Mouse (Mus musculus): ENCODE data around the gene Ptpn3. TPM values are rescaled to one million over a fixed set of nuclear protein-coding genes. Genes with fewer than 3 reads are reported as not detected.

The Ptpn3 gene
- polyA plus RNA-seq, 1 experiment from 2014 or later: 3.0 TPM

GRCm38 (mm10) chr4:57300469-57301409 is 898 bp downstream of the Ptpn3 start:
- ATAC-seq: peak; percentile 19
- Histone ChIP-seq H3K27ac (ENCODE audit: low read length) (no peak overlapping the region), H3K9ac (ENCODE audit: low read depth, low read length) (peak overlapping the region; percentile 81), H3K9me3 (replicated peaks; ENCODE audit: control insufficient read depth, low read length, poor library complexity, severe bottlenecking) (no peaks in the 10 kb centered on the region), H3K36me3 (ENCODE audit: control insufficient read depth, insufficient read depth, low read length) (no peaks in the 10 kb centered on the region), H3K4me3 (ENCODE audit: low read depth, low read length) (peak overlapping the region; percentile 79), H3K4me1 (ENCODE audit: control insufficient read depth, insufficient read depth, low read length) (peaks cover 10% of the 10 kb centered on the region), H3K4me2 (ENCODE audit: low read length) (peak overlapping the region; percentile 85), H3K27me3 (ENCODE audit: control insufficient read depth, insufficient read depth, low read depth, low read length) (peaks cover 9% of the 10 kb centered on the region)
- WGBS: under 1% methylated on average over 37 of the region's 37 CpGs

- Histone ChIP-seq H3K4me1 (ENCODE audit: control insufficient read depth, insufficient read depth, low read length) (peaks cover 10% of the 10 kb centered on the region), H3K4me3 (ENCODE audit: low read depth, low read length) (peak overlapping the region; percentile 79), H3K9me3 (replicated peaks; ENCODE audit: control insufficient read depth, low read length, poor library complexity, severe bottlenecking) (no peaks in the 10 kb centered on the region), H3K4me2 (ENCODE audit: low read length) (peak overlapping the region; percentile 85), H3K9ac (ENCODE audit: low read depth, low read length) (peak overlapping the region; percentile 81), H3K27ac (ENCODE audit: low read length) (no peak overlapping the region), H3K36me3 (ENCODE audit: control insufficient read depth, insufficient read depth, low read length) (no peaks in the 10 kb centered on the region), H3K27me3 (ENCODE audit: control insufficient read depth, insufficient read depth, low read depth, low read length) (peaks cover 9% of the 10 kb centered on the region)
- peak; percentile 55 for ATAC-seq
- under 1% methylated on average over 82 of the region's 97 CpGs for WGBS
Measured at GRCm38 (mm10) chr4:57299701-57300468, 1.8 kb downstream of the Ptpn3 start.

- Histone ChIP-seq H3K27ac (ENCODE audit: low read length) (no peak overlapping the region), H3K27me3 (ENCODE audit: control insufficient read depth, insufficient read depth, low read depth, low read length) (peaks cover 9% of the 10 kb centered on the region), H3K4me2 (ENCODE audit: low read length) (peak overlapping the region; percentile 85), H3K4me1 (ENCODE audit: control insufficient read depth, insufficient read depth, low read length) (peaks cover 10% of the 10 kb centered on the region), H3K9ac (ENCODE audit: low read depth, low read length) (no peak overlapping the region), H3K9me3 (replicated peaks; ENCODE audit: control insufficient read depth, low read length, poor library complexity, severe bottlenecking) (no peaks in the 10 kb centered on the region), H3K4me3 (ENCODE audit: low read depth, low read length) (peak overlapping the region; percentile 79), H3K36me3 (ENCODE audit: control insufficient read depth, insufficient read depth, low read length) (no peaks in the 10 kb centered on the region)
- WGBS: 3% methylated on average over 9 of the region's 9 CpGs
- no peak for ATAC-seq
Measured at GRCm38 (mm10) chr4:57299308-57299700, 2.3 kb downstream of the Ptpn3 start.

- Histone ChIP-seq H3K9ac (ENCODE audit: low read depth, low read length) (no peak overlapping the region), H3K27me3 (ENCODE audit: control insufficient read depth, insufficient read depth, low read depth, low read length) (peaks cover 9% of the 10 kb centered on the region), H3K4me2 (ENCODE audit: low read length) (no peak overlapping the region), H3K36me3 (ENCODE audit: control insufficient read depth, insufficient read depth, low read length) (no peaks in the 10 kb centered on the region), H3K4me3 (ENCODE audit: low read depth, low read length) (no peak overlapping the region), H3K4me1 (ENCODE audit: control insufficient read depth, insufficient read depth, low read length) (peaks cover 10% of the 10 kb centered on the region), H3K27ac (ENCODE audit: low read length) (no peak overlapping the region), H3K9me3 (replicated peaks; ENCODE audit: control insufficient read depth, low read length, poor library complexity, severe bottlenecking) (no peaks in the 10 kb centered on the region)
- ATAC-seq: no peak
- WGBS: 73% methylated on average over 4 of the region's 4 CpGs
Measured at GRCm38 (mm10) chr4:57298181-57298580, 3.5 kb downstream of the Ptpn3 start.

GRCm38 (mm10) chr4:57294971-57295656 is 6.5 kb downstream of the Ptpn3 start:
- Histone ChIP-seq H3K27ac (ENCODE audit: low read length) (no peak overlapping the region), H3K9me3 (replicated peaks; ENCODE audit: control insufficient read depth, low read length, poor library complexity, severe bottlenecking) (no peaks in the 10 kb centered on the region), H3K27me3 (ENCODE audit: control insufficient read depth, insufficient read depth, low read depth, low read length) (peaks cover 9% of the 10 kb centered on the region), H3K36me3 (ENCODE audit: control insufficient read depth, insufficient read depth, low read length) (no peaks in the 10 kb centered on the region), H3K4me3 (ENCODE audit: low read depth, low read length) (no peak overlapping the region), H3K4me1 (ENCODE audit: control insufficient read depth, insufficient read depth, low read length) (peaks cover 6% of the 10 kb centered on the region; the same call in 1 of the 2 replicates), H3K4me2 (ENCODE audit: low read length) (no peak overlapping the region), H3K9ac (ENCODE audit: low read depth, low read length) (no peak overlapping the region)
- no peak for ATAC-seq
- 79% methylated on average over 9 of the region's 9 CpGs for WGBS

GRCm38 (mm10) chr4:57292670-57293069 is 9.0 kb downstream of the Ptpn3 start:
- no peak for ATAC-seq
- no peak overlapping the region for H3K4me2 ChIP-seq (ENCODE audit: low read length)
- 83% methylated on average over 5 of the region's 5 CpGs for WGBS
- H3K9me3 ChIP-seq (replicated peaks; ENCODE audit: control insufficient read depth, low read length, poor library complexity, severe bottlenecking): no peaks in the 10 kb centered on the region
- H3K4me1 ChIP-seq (ENCODE audit: control insufficient read depth, insufficient read depth, low read length): no peaks in the 10 kb centered on the region
- H3K4me3 ChIP-seq (ENCODE audit: low read depth, low read length): no peak overlapping the region
- no peaks in the 10 kb centered on the region for H3K36me3 ChIP-seq (ENCODE audit: control insufficient read depth, insufficient read depth, low read length)
- peaks cover 5% of the 10 kb centered on the region for H3K27me3 ChIP-seq (ENCODE audit: control insufficient read depth, insufficient read depth, low read depth, low read length)
- H3K9ac ChIP-seq (ENCODE audit: low read depth, low read length): no peak overlapping the region
- no peak overlapping the region for H3K27ac ChIP-seq (ENCODE audit: low read length)

- H3K36me3 ChIP-seq (ENCODE audit: control insufficient read depth, insufficient read depth, low read length): no peaks in the 10 kb centered on the region
- no peaks in the 10 kb centered on the region for H3K4me1 ChIP-seq (ENCODE audit: control insufficient read depth, insufficient read depth, low read length)
- H3K9me3 ChIP-seq (replicated peaks; ENCODE audit: control insufficient read depth, low read length, poor library complexity, severe bottlenecking): no peaks in the 10 kb centered on the region
- no peaks in the 10 kb centered on the region for H3K27me3 ChIP-seq (ENCODE audit: control insufficient read depth, insufficient read depth, low read depth, low read length)
- H3K27ac ChIP-seq (ENCODE audit: low read length): no peak overlapping the region
- H3K4me3 ChIP-seq (ENCODE audit: low read depth, low read length): no peak overlapping the region
- no peak overlapping the region for H3K4me2 ChIP-seq (ENCODE audit: low read length)
- H3K9ac ChIP-seq (ENCODE audit: low read depth, low read length): no peak overlapping the region
- 91% methylated on average over 6 of the region's 6 CpGs for WGBS
- no peak for ATAC-seq
Measured at GRCm38 (mm10) chr4:57290049-57290448, 11.6 kb downstream of the Ptpn3 start.

- no peak overlapping the region for H3K9ac ChIP-seq (ENCODE audit: low read depth, low read length)
- H3K36me3 ChIP-seq (ENCODE audit: control insufficient read depth, insufficient read depth, low read length): no peaks in the 10 kb centered on the region
- H3K4me2 ChIP-seq (ENCODE audit: low read length): no peak overlapping the region
- WGBS: 87% methylated on average over 3 of the region's 3 CpGs
- H3K4me1 ChIP-seq (ENCODE audit: control insufficient read depth, insufficient read depth, low read length): no peaks in the 10 kb centered on the region
- no peak overlapping the region for H3K4me3 ChIP-seq (ENCODE audit: low read depth, low read length)
- H3K27me3 ChIP-seq (ENCODE audit: control insufficient read depth, insufficient read depth, low read depth, low read length): no peaks in the 10 kb centered on the region
- H3K9me3 ChIP-seq (replicated peaks; ENCODE audit: control insufficient read depth, low read length, poor library complexity, severe bottlenecking): no peaks in the 10 kb centered on the region
- no peak overlapping the region for H3K27ac ChIP-seq (ENCODE audit: low read length)
- ATAC-seq: no peak
Measured at GRCm38 (mm10) chr4:57287808-57288207, 13.8 kb downstream of the Ptpn3 start.

All from midbrain, embryonic 16.5 days (tissue).